Mouse (Mus musculus): ENCODE data around the gene Ncoa7.

DNA sequence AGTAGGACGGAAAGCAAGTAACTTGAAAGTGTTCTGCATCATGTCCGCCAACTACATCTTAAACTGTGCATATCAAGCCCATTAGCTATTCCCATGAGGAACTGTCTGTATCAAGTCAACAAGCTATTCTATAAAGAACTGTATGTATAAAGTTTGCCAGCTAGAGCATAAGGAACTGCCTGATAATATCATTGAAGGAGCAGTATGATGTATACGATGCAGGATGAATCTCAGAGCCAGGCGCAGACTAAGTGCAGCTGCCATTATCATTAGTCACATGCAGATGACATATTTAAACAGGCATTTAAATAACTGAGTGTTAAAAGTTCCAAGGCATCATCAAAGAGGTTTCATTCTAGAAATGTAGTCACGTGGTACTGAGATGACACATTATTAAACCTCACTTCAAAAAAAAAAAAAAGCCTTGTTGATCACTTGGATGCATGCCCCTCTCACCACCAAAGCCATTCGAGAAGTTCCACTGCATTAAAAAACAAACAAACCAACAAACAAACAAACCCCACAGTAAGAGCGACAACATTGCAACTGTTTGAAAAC, 93.2 kb downstream of the Ncoa7 start:
- TF ChIP-seq CTCF (IDR thresholded peaks at IDR 0.05; ENCODE audit: low read depth), result no peak
- no peak for TF ChIP-seq EP300 (IDR thresholded peaks at IDR 0.05; ENCODE audit: low read depth)

Measured in heart, postnatal 0 days (tissue).